Mouse (Mus musculus) hindbrain, embryonic 14.5 days (tissue): ENCODE measurements around the gene Spindoc. TPM values are rescaled to one million over a fixed set of nuclear protein-coding genes. Genes with fewer than 3 reads are reported as not detected.
A peak's percentile ranks its signal among the peaks of the same experiment; 100 is the strongest.
"Not testable (repeated sequence)": the region's sequence is repeated elsewhere in the genome, so short reads cannot be mapped to it uniquely, and the experiment has no call there.

ENCODE experiments used
- ATAC-seq: fragments of 200-750 bp; cut with Nextera tagmentation; 2 replicates; pipeline ENCODE4 v1.8.0; 2017; ENCODE audit warnings: moderate number of reproducible peaks, mild to moderate bottlenecking, moderate TSS enrichment, moderate library complexity; ENCODE audit not compliant: low FRiP score
- DNase-seq: peaks from one replicate; pipeline ENCODE4 v3.0.0-alpha.2; 2015; ENCODE audit warnings: low spot score
- H3K27ac ChIP-seq: fragments of 300-500 bp; sonication (generic); 2 replicates; pipeline ENCODE4 v1.5.1; 2014; ENCODE audit warnings: mild to moderate bottlenecking, moderate library complexity
- H3K27me3 ChIP-seq: fragments of 300-500 bp; sonication (generic); 2 replicates; pipeline ENCODE4 v1.6.1; 2014; ENCODE audit warnings: mild to moderate bottlenecking, low read length, mixed read lengths; ENCODE audit not compliant: control insufficient read depth, insufficient read depth
- H3K36me3 ChIP-seq: fragments of 300-500 bp; sonication (generic); replicated peaks from 2 replicates; pipeline ENCODE4 v1.6.1; 2014; ENCODE audit not compliant: control insufficient read depth, insufficient read depth
- H3K4me1 ChIP-seq: fragments of 300-500 bp; sonication (generic); replicated peaks from 2 replicates; pipeline ENCODE4 v1.6.1; 2014; ENCODE audit warnings: antibody characterized with exemption, low read length, mixed read lengths; ENCODE audit not compliant: control insufficient read depth, insufficient read depth
- H3K4me2 ChIP-seq: fragments of 300-500 bp; sonication (generic); replicated peaks from 2 replicates; pipeline ENCODE4 v1.6.1; 2014; ENCODE audit warnings: mild to moderate bottlenecking, moderate library complexity
- H3K4me3 ChIP-seq: fragments of 300-500 bp; sonication (generic); replicated peaks from 2 replicates; pipeline ENCODE4 v1.5.1; 2014; ENCODE audit warnings: mild to moderate bottlenecking, low read length
- H3K9ac ChIP-seq: fragments of 300-500 bp; sonication (generic); 2 replicates; pipeline ENCODE4 v1.6.1; 2014
- H3K9me3 ChIP-seq: fragments of 300-500 bp; sonication (generic); 2 replicates; pipeline ENCODE4 v1.6.1; 2016; ENCODE audit warnings: low read length; ENCODE audit not compliant: control insufficient read depth
- WGBS: fragments of 180-500 bp; shearing (Covaris S2); extraction: QIAGEN DNeasy Blood & Tissue Kit; methylation state at CpG from one replicate; pipeline ENCODE4 v1.1.7; 2014; 5-methylcytosine and 5-hydroxymethylcytosine counted together
- polyA plus RNA-seq: library from polyadenylated mRNA; unstranded; fragments of >200 nt; fragmentation: Nextera tagmentation; extraction: Ambion mirVana; gene quantifications from 2 replicates; pipeline ENCODE4 v1.2.1, GENCODE M21; 2014

Spindoc gene
- polyA plus RNA-seq, 1 experiment from 2014 or later = 25.8 TPM

DNA sequence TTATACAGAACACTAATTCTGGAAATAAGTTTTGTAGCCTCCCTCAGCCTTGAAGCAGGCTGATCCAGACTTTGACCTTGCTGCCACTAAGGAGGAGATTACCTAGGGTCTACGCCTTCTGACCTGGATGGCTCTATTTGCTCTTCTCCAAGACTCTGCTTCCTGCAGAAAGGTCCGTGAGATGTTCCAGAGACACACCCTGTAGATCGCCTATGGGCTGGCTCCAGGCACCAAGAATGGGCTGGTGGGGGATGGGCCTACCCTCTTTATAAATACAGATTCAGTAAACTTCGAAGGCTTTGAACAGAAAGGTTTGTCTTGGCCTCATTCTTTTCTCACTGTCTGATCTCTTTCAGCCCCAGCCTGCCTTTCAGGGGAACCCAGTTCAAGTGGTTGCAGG lies 13.3 kb downstream of the Spindoc start:
- H3K9me3 ChIP-seq, H3K27me3 ChIP-seq, DNase-seq, ATAC-seq, H3K27ac ChIP-seq, H3K9ac ChIP-seq, H3K4me3 ChIP-seq, H3K4me1 ChIP-seq, H3K4me2 ChIP-seq: not testable (repeated sequence)
- WGBS = 93% methylated on average over 4 of the region's 4 CpGs
- peaks cover 94% of the 10 kb centered on the region for H3K36me3 ChIP-seq

DNA sequence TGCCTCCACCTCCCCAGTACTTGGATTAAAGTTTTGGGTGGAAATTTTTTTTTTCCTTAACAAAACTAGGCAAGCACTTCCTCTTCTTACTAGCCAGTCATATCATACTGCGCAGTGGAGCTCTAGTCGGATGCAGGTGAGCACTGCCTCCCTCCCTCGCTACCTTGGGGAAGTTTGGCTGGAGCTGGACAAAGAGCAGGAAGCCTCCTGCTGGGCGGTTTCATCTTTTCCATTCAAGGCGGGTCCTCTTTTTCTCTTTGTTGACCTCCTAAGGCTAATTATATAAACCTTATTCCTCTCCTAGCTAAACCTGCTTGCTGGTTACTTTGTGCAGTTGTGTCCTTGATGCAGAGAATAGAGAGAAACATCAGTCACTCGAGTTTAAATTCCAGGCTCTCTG lies 29.2 kb downstream of the Spindoc start:
- no peaks in the 10 kb centered on the region for H3K4me1 ChIP-seq
- no peak overlapping the region for H3K27ac ChIP-seq
- no peak overlapping the region for H3K9ac ChIP-seq
- no peaks in the 10 kb centered on the region for H3K9me3 ChIP-seq
- no peak for DNase-seq
- ATAC-seq = no peak
- H3K4me2 ChIP-seq = no peak overlapping the region
- 49% methylated on average over 6 of the region's 6 CpGs for WGBS
- H3K4me3 ChIP-seq = no peak overlapping the region
- peaks cover 23% of the 10 kb centered on the region for H3K36me3 ChIP-seq
- no peaks in the 10 kb centered on the region for H3K27me3 ChIP-seq

DNA sequence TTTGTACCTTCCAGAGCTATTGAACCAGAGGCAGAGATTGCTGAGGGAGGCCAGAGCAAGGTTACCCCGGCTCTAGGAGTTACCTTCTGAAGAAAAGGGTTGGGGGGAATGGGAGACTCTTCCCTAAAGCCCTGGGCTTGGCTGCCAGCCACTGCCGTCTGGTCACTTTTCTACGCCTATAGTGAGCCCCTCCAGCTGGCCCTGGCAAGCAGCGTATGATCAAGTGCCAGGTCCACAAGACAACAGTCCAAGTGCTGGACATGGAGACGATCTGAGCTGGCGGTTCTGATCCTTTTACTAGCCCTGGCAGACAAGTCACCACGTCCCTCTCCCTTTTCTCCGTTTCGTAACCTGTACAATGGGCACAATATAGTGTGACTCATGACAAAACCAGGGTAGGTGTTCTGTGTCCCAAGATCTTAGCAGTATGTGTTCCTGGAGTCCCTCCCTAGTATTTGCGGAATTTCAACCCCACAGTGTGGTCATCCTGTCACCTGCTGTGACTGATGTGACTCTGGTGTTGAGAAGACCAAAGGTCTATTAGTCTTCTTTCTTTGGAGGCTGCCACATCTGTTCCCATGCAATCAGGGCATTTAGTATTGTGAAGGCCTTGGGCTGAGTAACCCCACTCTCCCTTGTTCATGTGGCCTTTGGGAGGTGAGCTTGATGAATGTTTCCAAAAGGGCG lies 29.8 kb downstream of the Spindoc start:
- no peak for DNase-seq

DNA sequence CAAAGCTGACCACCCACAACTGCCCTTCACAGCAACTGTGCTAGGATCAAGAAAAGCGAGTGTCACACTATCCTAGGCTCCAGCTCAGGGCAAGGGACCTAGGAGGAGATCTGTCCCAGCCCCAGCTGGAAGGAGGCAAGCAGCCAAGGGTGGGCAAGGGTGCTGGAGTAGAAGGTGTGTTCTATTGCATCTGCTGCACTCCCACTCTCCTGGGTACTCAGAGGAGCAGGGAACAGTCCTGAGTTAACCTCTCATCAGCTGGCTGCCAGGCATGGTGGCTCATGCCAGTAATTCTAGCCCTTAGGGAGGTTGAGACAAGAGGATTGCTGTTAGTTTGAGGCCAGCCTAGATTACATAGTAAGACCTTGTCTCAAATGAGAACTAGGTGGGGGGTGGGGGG lies 32.8 kb downstream of the Spindoc start:
- Histone ChIP-seq H3K27ac (no peak overlapping the region), H3K27me3 (no peaks in the 10 kb centered on the region), H3K36me3 (no peaks in the 10 kb centered on the region), H3K4me2 (no peak overlapping the region), H3K9me3 (no peaks in the 10 kb centered on the region), H3K9ac (no peak overlapping the region), H3K4me1 (no peaks in the 10 kb centered on the region), H3K4me3 (no peak overlapping the region)
- ATAC-seq (no peak), DNase-seq (no peak)
- 58% methylated on average over 1 of the region's 1 CpGs for WGBS

More for the DNA sequence above, 29.8 kb downstream of the Spindoc start:
- H3K9me3 ChIP-seq = no peaks in the 10 kb centered on the region
- ATAC-seq = no peak
- no peaks in the 10 kb centered on the region for H3K27me3 ChIP-seq
- no peaks in the 10 kb centered on the region for H3K4me1 ChIP-seq
- H3K27ac ChIP-seq = no peak overlapping the region
- H3K36me3 ChIP-seq = peaks cover 17% of the 10 kb centered on the region
- no peak overlapping the region for H3K4me2 ChIP-seq
- H3K4me3 ChIP-seq = no peak overlapping the region
- no peak overlapping the region for H3K9ac ChIP-seq
- WGBS = 67% methylated on average over 11 of the region's 11 CpGs

DNA sequence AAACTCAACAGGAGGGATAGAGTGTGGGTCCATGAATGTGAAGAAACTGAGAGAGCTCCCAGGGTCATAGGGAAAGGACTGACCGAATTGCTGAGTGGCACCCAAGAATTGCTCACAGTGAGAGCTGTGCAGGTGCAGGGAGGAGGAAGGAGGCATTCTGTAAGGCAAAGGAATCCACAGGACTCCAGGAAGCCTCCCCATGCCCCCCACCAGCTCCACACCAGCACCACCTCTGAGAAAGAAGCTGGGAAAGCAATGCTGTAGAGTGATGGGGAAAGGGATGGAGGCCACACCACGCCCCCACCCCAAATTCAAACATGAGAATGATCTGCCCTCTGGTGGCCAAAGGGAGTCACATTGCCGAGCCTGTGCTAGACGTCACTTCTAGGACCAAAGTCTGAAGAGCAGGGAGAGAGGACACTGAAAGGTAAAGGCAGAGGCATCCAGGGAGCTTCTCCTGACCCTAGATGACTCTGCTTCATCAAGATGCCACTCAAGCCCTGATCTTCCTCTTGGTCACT lies 37.5 kb downstream of the Spindoc start:
- Histone ChIP-seq H3K4me2 (no peak overlapping the region), H3K27ac (no peak overlapping the region), H3K27me3 (no peaks in the 10 kb centered on the region), H3K4me3 (no peak overlapping the region), H3K36me3 (no peaks in the 10 kb centered on the region), H3K9me3 (no peaks in the 10 kb centered on the region), H3K9ac (0 out of 2 replicates have a peak overlapping the region, but pooled peaks have one; percentile 21), H3K4me1 (peaks cover 2% of the 10 kb centered on the region; the same call in 1 of the 2 replicates)
- DNase-seq (peak; percentile 87), ATAC-seq (no peak)
- WGBS = 23% methylated on average over 4 of the region's 4 CpGs

DNA sequence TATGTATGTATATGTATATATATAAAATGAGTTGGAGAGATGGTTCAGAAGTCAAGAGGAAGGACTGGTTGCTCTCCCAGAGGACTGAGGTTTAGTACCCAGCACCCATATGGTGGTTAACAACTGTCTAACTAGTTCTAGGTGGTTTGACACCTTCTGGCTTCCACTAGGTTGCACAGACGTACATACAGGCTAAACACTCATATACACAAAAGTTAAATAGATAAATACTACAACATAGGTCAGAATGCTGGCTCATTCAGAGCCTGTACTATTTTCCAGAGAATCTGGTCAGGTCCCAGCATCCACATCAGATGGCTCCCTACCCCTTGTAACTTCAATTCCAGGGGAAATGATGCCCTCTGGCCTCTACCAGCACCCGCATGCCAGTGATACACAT lies 40.1 kb downstream of the Spindoc start:
- peak overlapping the region; percentile 51; the same call in 1 of the 2 replicates for H3K9ac ChIP-seq

DNA sequence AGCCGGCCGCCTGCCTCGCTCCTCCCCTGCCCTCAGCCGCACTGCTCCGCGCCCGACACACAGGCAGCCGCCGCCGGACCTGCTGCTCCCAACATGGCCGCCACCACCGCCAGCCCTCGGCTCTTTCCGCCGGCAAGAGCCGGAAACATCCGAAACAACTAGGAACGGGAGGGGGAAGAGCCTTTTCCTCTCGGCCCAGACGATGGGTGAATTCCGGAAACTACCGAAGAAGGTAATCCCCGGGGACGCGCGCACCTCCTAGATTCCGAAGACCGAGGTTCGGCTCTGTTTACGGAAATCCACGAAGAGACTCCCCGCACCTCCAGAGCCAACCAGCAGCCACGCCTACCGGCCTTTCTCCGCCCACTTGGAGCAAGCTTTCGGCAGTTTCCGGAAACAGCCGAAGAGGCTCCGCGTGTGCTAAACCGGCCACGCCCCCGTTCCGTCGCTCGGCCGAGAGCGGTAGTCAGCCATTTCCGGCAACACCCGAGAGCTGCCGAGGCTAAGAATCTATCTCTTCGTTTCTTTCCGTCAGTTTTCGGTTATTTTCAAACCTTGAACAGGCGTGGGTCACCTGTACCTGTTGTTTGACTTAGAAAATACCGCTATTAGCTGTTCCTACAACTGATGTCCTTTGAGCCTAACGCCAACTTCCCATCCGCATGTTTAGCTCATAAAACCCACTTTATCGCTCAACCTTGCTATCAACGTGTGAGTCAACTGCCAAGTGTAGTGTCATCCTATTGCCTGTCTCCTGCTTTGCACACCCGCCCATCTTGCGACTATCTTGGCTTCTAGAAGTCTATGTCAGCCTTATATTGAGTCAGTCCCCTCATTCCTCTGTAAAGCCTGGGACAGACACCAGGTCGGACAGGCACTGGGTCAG lies 41.0 kb downstream of the Spindoc start, which contains the start of gene Mark2:
TSS of gene Mark2 (minus strand) at position 349 of the 886 bp plus-strand sequence.
- WGBS = 2% methylated on average over 63 of the region's 63 CpGs
- H3K4me3 ChIP-seq = peak within 1 kb of the TSS; percentile 60
- peaks cover 26% of the 10 kb centered on the region for H3K4me1 ChIP-seq
- ATAC-seq (peak; percentile 94), DNase-seq (peak; percentile 100)
- no peaks in the 10 kb centered on the region for H3K9me3 ChIP-seq
- H3K27me3 ChIP-seq = no peaks in the 10 kb centered on the region
- peak within 1 kb of the TSS; percentile 81 for H3K4me2 ChIP-seq
- peak within 1 kb of the TSS; percentile 79 for H3K27ac ChIP-seq
- no peaks in the 10 kb centered on the region for H3K36me3 ChIP-seq
- peak within 1 kb of the TSS; percentile 81 for H3K9ac ChIP-seq

More for the DNA sequence above, 40.1 kb downstream of the Spindoc start:
- H3K4me3 ChIP-seq = no peak overlapping the region
- no peak overlapping the region for H3K27ac ChIP-seq
- 81% methylated on average over 2 of the region's 2 CpGs for WGBS
- H3K27me3 ChIP-seq = no peaks in the 10 kb centered on the region
- H3K36me3 ChIP-seq = no peaks in the 10 kb centered on the region
- no peak for DNase-seq
- H3K4me1 ChIP-seq = peaks cover 26% of the 10 kb centered on the region
- no peaks in the 10 kb centered on the region for H3K9me3 ChIP-seq
- no peak for ATAC-seq
- no peak overlapping the region for H3K4me2 ChIP-seq

DNA sequence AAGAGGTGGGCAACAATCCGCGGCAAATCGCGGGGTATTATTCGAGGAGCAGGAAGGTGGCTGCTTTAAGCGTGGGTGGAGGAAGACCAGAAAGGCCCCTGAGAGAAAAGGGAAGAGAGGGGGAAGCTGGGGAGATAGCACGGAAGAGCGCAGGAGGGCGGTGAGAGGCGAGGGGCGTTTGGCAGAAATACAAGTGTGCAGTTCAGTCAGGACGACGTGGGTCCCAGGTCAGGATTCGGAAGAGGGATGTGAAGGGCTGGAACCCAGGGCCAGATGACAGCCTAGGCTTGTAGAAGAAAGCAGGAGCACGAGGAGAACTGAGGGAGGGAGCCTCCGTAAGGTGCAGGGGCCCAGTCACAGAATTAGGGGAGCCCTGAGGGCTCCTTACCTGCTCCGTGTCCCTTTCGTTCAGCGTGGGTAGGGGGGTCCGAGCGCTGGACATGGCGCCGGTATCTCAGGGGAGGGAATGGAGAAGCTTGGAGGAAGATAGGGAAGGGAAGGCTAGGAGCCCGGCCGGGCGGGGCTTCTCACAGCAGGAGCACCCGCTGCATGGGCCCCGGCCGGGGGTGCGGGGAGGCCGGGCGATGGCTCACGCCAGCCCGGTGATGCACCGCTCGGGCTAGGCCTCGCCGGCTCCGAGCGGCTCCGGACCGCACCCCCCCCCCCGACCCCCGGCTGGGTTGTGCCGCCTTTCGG lies 41.9 kb downstream of the Spindoc start:
- peak; percentile 78 for ATAC-seq
- H3K9me3 ChIP-seq = no peaks in the 10 kb centered on the region
- under 1% methylated on average over 30 of the region's 46 CpGs for WGBS
- H3K4me2 ChIP-seq = peak overlapping the region; percentile 81
- peak overlapping the region; percentile 60 for H3K4me3 ChIP-seq
- peaks cover 30% of the 10 kb centered on the region for H3K4me1 ChIP-seq
- H3K27me3 ChIP-seq = no peaks in the 10 kb centered on the region
- DNase-seq = peak; percentile 38
- H3K9ac ChIP-seq = peak overlapping the region; percentile 81
- H3K36me3 ChIP-seq = no peaks in the 10 kb centered on the region
- H3K27ac ChIP-seq = peak overlapping the region; percentile 79
